Mouse (Mus musculus) forebrain, embryonic 14.5 days (tissue): Measurements from ENCODE around the gene L3mbtl2. TPM values are rescaled to one million over a fixed set of nuclear protein-coding genes. Genes with fewer than 3 reads are reported as not detected.
"Not testable (repeated sequence)": the region's sequence is repeated elsewhere in the genome, so short reads cannot be mapped to it uniquely, and the experiment has no call there.

Source experiments
- ATAC-seq: fragments of 200-750 bp; cut with Nextera tagmentation; 2 replicates; pipeline ENCODE4 v1.8.0; 2017; ENCODE audit warnings: mild to moderate bottlenecking, moderate library complexity
- DNase-seq: peaks from one replicate; pipeline ENCODE4 v3.0.0-alpha.2; 2015; ENCODE audit warnings: low spot score
- H3K27ac ChIP-seq: fragments of 300-500 bp; sonication (generic); 2 replicates; pipeline ENCODE4 v1.5.1; 2014; ENCODE audit warnings: low read depth, mild to moderate bottlenecking, control low read depth, low read length, moderate library complexity
- H3K27me3 ChIP-seq: fragments of 300-500 bp; sonication (generic); replicated peaks from 2 replicates; pipeline ENCODE4 v1.6.1; 2014; ENCODE audit warnings: low read length, control low read depth, mixed read lengths; ENCODE audit not compliant: control insufficient read depth, insufficient read depth
- H3K36me3 ChIP-seq: fragments of 300-500 bp; sonication (generic); 2 replicates; pipeline ENCODE4 v1.6.1; 2014; ENCODE audit warnings: low read length, control low read depth; ENCODE audit not compliant: control insufficient read depth, insufficient read depth
- H3K4me1 ChIP-seq: fragments of 300-500 bp; sonication (generic); 2 replicates; pipeline ENCODE4 v1.6.1; 2014; ENCODE audit warnings: antibody characterized with exemption, low read length, control low read depth; ENCODE audit not compliant: control insufficient read depth, insufficient read depth
- H3K4me2 ChIP-seq: fragments of 300-500 bp; sonication (generic); 2 replicates; pipeline ENCODE4 v1.6.1; 2014; ENCODE audit warnings: mild to moderate bottlenecking, control low read depth, low read length
- H3K4me3 ChIP-seq: fragments of 300-500 bp; sonication (generic); 2 replicates; pipeline ENCODE4 v1.5.1; 2014; ENCODE audit warnings: low read depth, low read length, control low read depth
- H3K9ac ChIP-seq: fragments of 300-500 bp; sonication (generic); 2 replicates; pipeline ENCODE4 v1.6.1; 2014; ENCODE audit warnings: mild to moderate bottlenecking, low read length, control low read depth, moderate library complexity
- H3K9me3 ChIP-seq: fragments of 300-500 bp; sonication (generic); replicated peaks from 2 replicates; pipeline ENCODE4 v1.6.1; 2016; ENCODE audit warnings: low read length, control low read depth, mixed read lengths; ENCODE audit not compliant: control insufficient read depth
- whole genome bisulfite sequencing: fragments of 180-500 bp; shearing (Covaris S2); extraction: QIAGEN DNeasy Blood & Tissue Kit; methylation state at CpG from one replicate; pipeline ENCODE4 v1.1.7; 2014; 5-methylcytosine and 5-hydroxymethylcytosine counted together
- polyA plus RNA-seq: library from polyadenylated mRNA; unstranded; fragments of >200 nt; fragmentation: Nextera tagmentation; extraction: Ambion mirVana; gene quantifications from 2 replicates; pipeline ENCODE4 v1.2.1, GENCODE M21; 2014

L3mbtl2 gene
- polyA plus RNA-seq, 1 experiment from 2014 or later = 21.6 TPM

DNA sequence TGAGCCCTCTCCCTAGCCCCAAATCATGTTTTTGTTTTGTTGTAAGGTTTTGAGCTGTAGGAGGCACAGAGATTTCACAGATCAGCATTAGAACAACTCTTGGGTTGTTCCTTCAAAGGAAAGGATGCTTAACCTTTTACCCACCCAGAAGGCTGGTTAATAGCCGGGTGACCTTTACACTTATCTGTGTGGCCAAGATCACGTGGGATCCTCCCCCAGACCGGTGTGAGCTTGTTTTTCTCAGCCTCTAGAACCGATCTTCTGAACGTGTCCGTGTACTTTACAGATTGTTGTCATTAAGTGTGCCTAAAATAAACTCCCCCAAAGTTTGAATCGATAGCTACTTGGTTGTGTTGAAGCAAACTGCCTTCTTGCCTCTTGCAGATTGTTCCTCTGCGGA is 36.9 kb downstream of the L3mbtl2 start:
- Histone ChIP-seq H3K9me3 (no peaks in the 10 kb centered on the region), H3K27ac (no peak overlapping the region), H3K4me2 (no peak overlapping the region), H3K9ac (no peak overlapping the region), H3K4me3 (no peak overlapping the region), H3K4me1 (no peaks in the 10 kb centered on the region), H3K36me3 (peaks cover 29% of the 10 kb centered on the region), H3K27me3 (no peaks in the 10 kb centered on the region)
- WGBS = 89% methylated on average over 8 of the region's 8 CpGs
- DNase-seq = no peak
- no peak for ATAC-seq

DNA sequence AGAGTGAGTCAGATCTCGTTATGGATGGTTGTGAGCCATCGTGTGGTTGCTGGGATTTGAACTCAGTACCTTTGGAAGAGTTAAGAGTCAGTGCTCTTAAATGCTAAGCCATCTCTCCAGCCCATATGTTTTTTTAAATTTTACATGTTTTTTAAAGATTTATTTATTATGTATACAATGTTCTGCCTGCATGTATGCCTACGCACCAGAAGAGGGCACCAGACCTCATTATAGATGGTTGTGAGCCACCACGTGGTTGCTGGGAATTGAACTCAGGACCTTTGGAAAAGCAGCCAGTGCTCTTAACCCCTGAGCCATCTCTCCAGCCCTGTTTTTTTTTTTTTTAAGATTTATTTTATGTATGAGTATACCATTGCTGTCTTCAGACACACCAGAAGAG is 37.7 kb downstream of the L3mbtl2 start:
- not testable (repeated sequence) for DNase-seq, H3K9me3 ChIP-seq, H3K27ac ChIP-seq, ATAC-seq, H3K4me3 ChIP-seq, H3K27me3 ChIP-seq, H3K4me2 ChIP-seq, H3K9ac ChIP-seq, H3K4me1 ChIP-seq
- H3K36me3 ChIP-seq = peaks cover 36% of the 10 kb centered on the region
- 78% methylated on average over 4 of the region's 4 CpGs for WGBS

DNA sequence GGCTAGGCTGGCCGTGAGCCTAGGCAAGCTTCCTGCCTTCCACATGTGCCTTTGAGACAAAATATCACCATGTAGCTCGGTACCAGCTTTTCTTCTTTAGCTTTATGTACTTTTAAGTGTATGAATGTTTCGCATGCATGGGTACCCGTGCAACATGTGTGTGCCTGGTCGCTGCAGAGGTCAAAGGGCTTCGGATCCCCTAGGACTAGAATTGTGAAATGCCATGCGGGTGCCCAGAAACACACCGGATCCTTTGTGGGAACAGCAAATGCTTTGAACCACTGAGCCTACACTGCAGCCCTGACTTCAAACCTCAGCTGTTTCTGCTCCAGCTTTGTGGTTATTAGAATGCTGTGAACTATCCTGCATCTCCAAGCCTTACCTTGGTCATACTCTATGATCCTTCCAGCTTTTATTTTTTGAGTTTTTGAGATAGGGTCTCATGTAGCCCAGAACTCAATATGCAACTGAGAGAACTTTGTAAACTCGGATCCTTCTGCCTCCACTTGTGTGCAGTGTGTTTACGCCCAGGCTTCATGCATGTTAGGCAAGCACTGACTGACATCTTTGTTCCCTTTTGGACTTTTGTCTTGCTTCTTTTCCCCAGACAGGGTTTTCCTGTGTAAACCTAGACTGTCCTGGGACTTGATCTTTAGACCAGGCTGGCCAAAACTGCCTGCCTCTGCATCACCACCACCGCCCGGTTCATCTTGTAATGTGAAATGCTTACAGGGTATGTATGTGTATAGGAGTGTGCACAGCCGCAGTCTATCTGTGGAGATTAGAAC is 38.8 kb downstream of the L3mbtl2 start:
- Histone ChIP-seq H3K4me2 (no peak overlapping the region), H3K9me3 (no peaks in the 10 kb centered on the region), H3K4me3 (no peak overlapping the region), H3K9ac (no peak overlapping the region), H3K36me3 (peaks cover 46% of the 10 kb centered on the region), H3K27me3 (no peaks in the 10 kb centered on the region), H3K4me1 (no peaks in the 10 kb centered on the region), H3K27ac (no peak overlapping the region)
- no peak for DNase-seq
- ATAC-seq = no peak
- WGBS = 89% methylated on average over 13 of the region's 13 CpGs

DNA sequence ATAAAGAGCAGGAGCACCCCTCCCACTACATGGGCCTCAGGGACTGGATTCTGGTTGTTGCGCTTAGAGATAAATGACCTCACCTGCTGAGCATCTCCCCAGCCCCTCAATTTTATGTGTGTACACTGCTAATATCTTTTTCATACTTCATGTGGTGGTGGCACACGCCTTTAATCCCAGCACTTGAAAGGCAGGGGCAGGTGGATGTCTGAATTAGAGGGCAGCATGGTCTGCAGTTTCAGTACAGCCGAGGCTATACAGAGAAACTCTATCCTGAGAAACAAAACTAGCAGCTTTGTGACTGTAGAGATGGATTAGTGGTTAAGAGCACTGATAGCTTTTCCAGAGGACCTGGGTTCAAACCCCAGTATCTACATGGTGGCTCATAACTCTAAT is 39.4 kb downstream of the L3mbtl2 start:
- Histone ChIP-seq H3K4me2 (no peak overlapping the region), H3K27ac (no peak overlapping the region), H3K4me1 (no peaks in the 10 kb centered on the region), H3K27me3 (no peaks in the 10 kb centered on the region), H3K9ac (no peak overlapping the region), H3K9me3 (no peaks in the 10 kb centered on the region), H3K4me3 (no peak overlapping the region), H3K36me3 (peaks cover 52% of the 10 kb centered on the region)
- WGBS = 88% methylated on average over 3 of the region's 3 CpGs
- ATAC-seq (no peak), DNase-seq (no peak)

DNA sequence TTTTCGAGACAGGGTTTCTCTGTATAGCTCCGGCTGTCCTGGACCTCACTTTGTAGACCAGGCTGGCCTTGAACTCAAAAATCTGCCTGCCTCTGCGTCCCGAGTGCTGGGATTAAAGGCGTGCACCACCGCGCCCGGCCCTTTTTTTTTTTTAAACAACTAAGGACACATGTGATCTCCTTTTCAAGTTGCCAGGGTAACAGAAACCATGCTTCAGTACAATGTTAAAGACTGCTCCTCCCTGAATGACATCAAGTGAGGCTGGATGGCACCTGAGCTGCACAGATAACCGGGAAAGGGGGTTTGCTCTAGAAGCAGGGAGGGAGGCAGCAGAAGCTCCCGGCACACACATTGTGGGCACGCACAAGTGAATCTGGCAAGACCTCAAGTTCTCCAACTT is 45.3 kb downstream of the L3mbtl2 start:
- H3K36me3 ChIP-seq = peaks cover 95% of the 10 kb centered on the region
- ATAC-seq (no peak), DNase-seq (no peak)
- H3K9ac ChIP-seq = no peak overlapping the region
- H3K4me2 ChIP-seq = no peak overlapping the region
- no peak overlapping the region for H3K4me3 ChIP-seq
- H3K27me3 ChIP-seq = no peaks in the 10 kb centered on the region
- no peaks in the 10 kb centered on the region for H3K9me3 ChIP-seq
- no peak overlapping the region for H3K27ac ChIP-seq
- no peaks in the 10 kb centered on the region for H3K4me1 ChIP-seq
- 89% methylated on average over 11 of the region's 11 CpGs for WGBS

DNA sequence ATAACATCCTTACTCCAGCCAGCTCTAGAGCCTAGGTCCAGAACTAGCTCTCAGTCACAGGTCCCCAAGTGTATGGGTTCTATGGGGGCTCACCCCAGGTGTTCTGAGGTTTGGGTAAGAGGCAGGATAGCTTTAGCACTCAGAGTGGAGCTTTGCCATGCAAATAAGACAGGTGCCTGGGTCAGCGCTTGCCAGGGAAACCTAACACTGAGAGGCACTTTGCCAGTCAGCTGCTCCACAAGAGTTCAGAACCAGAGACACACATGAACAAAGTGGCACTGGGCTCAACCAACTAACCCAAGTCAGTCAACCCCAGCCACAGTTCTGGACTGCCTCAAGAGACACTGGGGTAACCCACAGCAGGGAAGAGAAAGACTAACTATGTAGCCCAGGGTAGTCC is 46.0 kb downstream of the L3mbtl2 start:
- no peak for ATAC-seq
- WGBS = 100% methylated on average over 1 of the region's 1 CpGs

DNA sequence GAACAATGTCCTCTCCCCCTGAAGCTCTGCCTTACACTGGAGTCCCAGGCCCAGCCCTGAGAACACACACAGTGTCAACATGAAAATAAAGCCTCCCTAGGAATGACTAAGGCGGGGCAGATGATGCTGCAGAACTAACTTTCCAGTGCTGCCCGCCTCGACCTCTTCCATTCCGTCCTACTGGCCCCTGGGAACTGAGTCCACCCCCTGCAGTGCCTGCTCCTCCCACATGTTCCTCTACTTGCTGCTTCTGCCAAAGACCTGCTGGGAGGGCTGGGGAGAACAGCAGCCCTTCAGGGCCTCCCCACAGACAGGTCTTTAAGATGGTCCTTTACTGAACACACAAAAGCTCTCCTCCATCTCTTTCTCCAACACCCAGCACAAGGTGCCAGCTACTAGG is 47.1 kb downstream of the L3mbtl2 start:
- no peak overlapping the region for H3K4me2 ChIP-seq
- no peaks in the 10 kb centered on the region for H3K4me1 ChIP-seq
- 76% methylated on average over 4 of the region's 4 CpGs for WGBS
- H3K9me3 ChIP-seq = no peaks in the 10 kb centered on the region
- ATAC-seq = no peak
- H3K27ac ChIP-seq = no peak overlapping the region
- H3K9ac ChIP-seq = no peak overlapping the region
- peaks cover 90% of the 10 kb centered on the region for H3K36me3 ChIP-seq
- H3K27me3 ChIP-seq = no peaks in the 10 kb centered on the region
- no peak overlapping the region for H3K4me3 ChIP-seq
- no peak for DNase-seq

More for the DNA sequence above, 46.0 kb downstream of the L3mbtl2 start:
- no peaks in the 10 kb centered on the region for H3K9me3 ChIP-seq
- H3K4me2 ChIP-seq = no peak overlapping the region
- H3K4me3 ChIP-seq = no peak overlapping the region
- no peak for DNase-seq
- no peak overlapping the region for H3K27ac ChIP-seq
- no peak overlapping the region for H3K9ac ChIP-seq
- peaks cover 91% of the 10 kb centered on the region for H3K36me3 ChIP-seq
- H3K4me1 ChIP-seq = no peaks in the 10 kb centered on the region
- H3K27me3 ChIP-seq = no peaks in the 10 kb centered on the region

DNA sequence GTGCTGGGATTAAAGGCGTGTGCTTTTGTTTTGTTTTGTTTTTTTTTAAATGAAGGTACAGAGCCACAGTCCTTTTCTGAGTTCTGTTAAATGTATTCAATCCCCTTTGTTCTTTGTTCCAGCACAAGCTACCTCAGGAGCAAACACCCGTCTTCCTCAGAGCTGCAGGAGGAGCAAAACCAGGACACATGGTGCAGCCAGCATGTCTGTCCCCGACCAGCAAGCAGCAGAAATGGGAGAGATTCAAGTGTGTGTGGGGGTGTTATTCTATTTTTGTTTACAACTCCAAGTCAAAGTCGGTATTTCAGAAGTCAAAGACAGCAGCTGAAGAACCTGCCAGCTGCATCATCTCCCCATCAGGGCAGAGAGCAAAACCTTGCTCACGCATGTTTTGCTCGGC is 50.1 kb downstream of the L3mbtl2 start:
- H3K4me3 ChIP-seq = no peak overlapping the region
- H3K27me3 ChIP-seq = no peaks in the 10 kb centered on the region
- no peaks in the 10 kb centered on the region for H3K4me1 ChIP-seq
- 82% methylated on average over 6 of the region's 6 CpGs for WGBS
- no peak for ATAC-seq
- peaks cover 92% of the 10 kb centered on the region for H3K36me3 ChIP-seq
- no peaks in the 10 kb centered on the region for H3K9me3 ChIP-seq
- H3K9ac ChIP-seq = no peak overlapping the region
- no peak for DNase-seq
- no peak overlapping the region for H3K27ac ChIP-seq
- no peak overlapping the region for H3K4me2 ChIP-seq

DNA sequence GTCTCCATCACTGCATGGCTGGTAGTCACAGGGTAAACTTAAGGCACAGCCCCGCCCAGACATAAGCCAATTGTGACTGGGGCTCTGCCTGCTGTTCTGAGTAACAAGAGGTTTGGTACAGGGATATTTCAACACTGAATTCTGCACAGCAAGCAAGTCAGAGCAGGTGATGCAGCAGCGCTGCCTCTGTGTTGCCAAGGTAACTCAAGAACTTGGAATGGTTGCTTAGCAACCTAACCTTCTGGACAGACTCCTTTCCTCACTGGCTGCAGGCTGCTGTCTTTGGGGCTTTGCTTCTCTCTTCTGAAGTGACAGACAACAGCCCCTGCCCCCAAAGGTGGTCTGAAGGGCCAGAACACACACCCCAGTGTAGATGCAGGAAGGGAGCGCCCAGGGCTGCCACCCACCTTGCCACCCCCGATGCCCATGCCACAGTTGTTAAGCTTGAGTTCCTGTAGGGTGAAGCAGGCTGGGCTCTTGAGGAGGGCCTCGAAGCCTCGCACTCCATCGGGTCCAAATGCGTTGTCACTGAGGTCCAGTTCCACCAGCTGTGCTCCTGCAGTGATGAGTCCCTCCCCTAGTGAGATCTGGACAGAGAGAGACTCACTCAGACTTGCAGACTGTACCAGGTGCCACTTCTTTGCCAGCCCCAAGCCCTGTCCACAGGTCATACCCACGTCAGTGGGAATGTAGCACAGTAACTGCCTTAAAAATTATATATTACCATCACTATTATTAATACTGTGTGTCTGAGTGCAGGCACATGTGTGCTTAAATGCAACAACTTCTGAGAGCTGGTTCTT is 54.8 kb downstream of the L3mbtl2 start:
- peak; percentile 71 for ATAC-seq
- Histone ChIP-seq H3K9me3 (no peaks in the 10 kb centered on the region), H3K4me1 (no peaks in the 10 kb centered on the region), H3K4me2 (no peak overlapping the region), H3K36me3 (peaks cover 95% of the 10 kb centered on the region), H3K27me3 (no peaks in the 10 kb centered on the region), H3K4me3 (no peak overlapping the region), H3K27ac (peak overlapping the region; percentile 80), H3K9ac (no peak overlapping the region)
- DNase-seq = peak; percentile 81
- WGBS = 81% methylated on average over 9 of the region's 9 CpGs
